Mouse (Mus musculus): ENCODE data around the gene Zbtb22. TPM values are rescaled to one million over a fixed set of nuclear protein-coding genes. Genes with fewer than 3 reads are reported as not detected.

Gene Zbtb22
- polyA plus RNA-seq, 1 experiment from 2014 or later, result 16.8 TPM

DNA sequence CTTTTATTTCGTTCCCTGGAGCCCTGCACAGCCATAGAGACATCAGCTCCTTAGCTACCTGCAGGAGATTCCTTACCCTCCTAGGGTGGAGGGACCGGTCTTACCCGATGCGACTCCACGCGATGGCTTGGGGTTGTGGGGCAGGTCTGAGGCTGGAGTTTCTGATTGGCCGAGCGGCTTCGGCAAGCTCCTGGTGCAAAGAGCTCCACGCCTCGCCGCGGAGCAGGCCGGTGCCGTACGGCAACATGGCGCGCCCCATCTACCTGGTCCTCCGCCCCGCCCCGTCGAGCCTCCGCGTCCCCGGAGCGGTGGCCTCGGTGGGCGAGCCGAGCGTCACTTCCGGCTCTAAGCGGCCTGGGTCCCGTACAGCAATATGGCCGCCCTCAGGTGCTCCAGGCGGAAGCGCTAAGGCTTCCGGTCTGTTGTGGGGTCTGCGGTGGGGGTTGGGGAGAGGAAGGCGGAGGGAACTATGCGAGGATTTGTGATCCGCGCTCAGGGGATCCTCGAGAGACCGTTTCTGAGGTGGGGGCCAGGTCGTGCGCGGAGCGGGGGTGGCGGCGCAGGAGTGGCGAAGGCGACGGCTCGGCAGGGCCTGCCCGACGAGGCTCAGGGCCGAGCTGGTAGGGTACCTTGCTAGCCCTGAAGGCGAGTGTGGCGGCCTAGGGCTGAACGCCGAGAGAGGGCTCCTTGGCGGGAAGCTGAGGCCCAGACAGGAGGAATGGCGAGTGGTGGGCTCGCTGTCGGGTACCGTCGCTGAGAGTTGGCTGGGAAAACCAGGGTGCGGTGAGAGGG lies 6.4 kb upstream of the Zbtb22 start, which contains the start of gene Daxx:
TSS of gene Daxx (plus strand) at position 338 of the 792 bp plus-strand sequence.
- peak within 1 kb of the TSS; percentile 79 for H3K4me3 ChIP-seq
- peaks cover 43% of the 10 kb centered on the region for H3K4me1 ChIP-seq (replicated peaks)
- peaks cover 35% of the 10 kb centered on the region for H3K36me3 ChIP-seq
- peak within 1 kb of the TSS; percentile 95 for H3K27ac ChIP-seq
- ATAC-seq (ENCODE audit: low FRiP score), result peak; percentile 96
- H3K9ac ChIP-seq, result peak within 1 kb of the TSS; percentile 92
- no peaks in the 10 kb centered on the region for H3K9me3 ChIP-seq
- H3K27me3 ChIP-seq, result no peaks in the 10 kb centered on the region
- under 1% methylated on average over 68 of the region's 68 CpGs for WGBS
- H3K4me2 ChIP-seq, result peak within 1 kb of the TSS; percentile 92

DNA sequence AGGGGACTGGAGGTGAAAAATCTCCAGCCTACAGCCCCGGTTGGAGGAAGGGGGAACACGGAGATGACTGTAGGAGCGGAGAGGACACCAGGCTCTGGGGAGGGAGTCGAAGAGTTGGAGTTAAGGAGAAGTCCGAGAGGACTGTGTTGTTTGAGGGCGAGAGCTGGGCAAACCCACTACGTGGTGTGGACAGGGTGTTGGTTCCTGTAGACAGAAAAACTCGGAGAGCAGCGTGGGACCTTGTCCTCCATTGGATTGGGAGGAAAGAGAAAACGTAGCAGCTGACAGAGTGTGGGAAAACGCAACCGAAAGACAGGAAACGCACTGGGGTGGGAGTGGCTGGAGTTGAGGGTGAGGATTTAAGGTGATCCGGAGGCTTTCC lies 5.8 kb upstream of the Zbtb22 start:
- Histone ChIP-seq H3K4me1 (replicated peaks) (peaks cover 48% of the 10 kb centered on the region), H3K9me3 (no peaks in the 10 kb centered on the region), H3K4me2 (peak overlapping the region; percentile 92), H3K36me3 (peaks cover 41% of the 10 kb centered on the region), H3K27me3 (no peaks in the 10 kb centered on the region), H3K4me3 (peak overlapping the region; percentile 79), H3K9ac (peak overlapping the region; percentile 92), H3K27ac (peak overlapping the region; percentile 89)
- ATAC-seq (ENCODE audit: low FRiP score), result no peak; the same call in 1 of the 2 replicates
- WGBS, result 2% methylated on average over 14 of the region's 14 CpGs

DNA sequence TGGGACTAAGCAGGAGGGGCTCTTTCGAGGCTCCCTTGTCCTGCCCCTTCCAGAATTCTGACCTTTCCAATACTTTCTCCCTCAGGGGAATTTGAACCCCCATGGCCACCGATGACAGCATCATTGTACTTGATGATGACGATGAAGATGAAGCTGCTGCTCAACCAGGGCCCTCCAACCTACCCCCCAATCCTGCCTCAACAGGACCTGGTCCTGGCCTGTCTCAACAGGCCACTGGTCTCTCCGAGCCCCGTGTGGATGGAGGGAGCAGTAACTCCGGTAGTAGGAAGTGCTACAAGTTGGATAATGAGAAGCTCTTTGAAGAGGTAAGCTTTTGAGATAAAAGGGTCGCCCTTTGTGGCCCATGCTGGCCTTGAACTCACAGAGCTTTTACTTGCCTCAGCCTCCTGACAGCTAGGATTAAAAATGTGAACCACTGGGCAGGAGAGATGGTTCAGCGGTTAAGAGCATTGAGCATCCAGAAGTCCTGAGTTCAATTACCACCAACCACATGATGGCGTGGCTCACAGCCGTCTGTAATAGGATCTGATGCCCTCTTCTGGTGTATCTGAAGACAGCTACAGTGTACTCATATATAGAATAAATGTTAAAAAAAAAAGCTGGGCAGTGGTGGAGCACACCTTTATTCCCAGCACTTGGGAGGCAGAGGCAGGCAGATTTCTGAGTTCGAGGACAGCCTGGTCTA lies 5.2 kb upstream of the Zbtb22 start:
- no peak for ATAC-seq (ENCODE audit: low FRiP score)
- Histone ChIP-seq H3K9ac (peak overlapping the region; percentile 92), H3K4me2 (peak overlapping the region; percentile 92), H3K9me3 (no peaks in the 10 kb centered on the region), H3K27me3 (no peaks in the 10 kb centered on the region), H3K36me3 (peaks cover 44% of the 10 kb centered on the region), H3K4me3 (peak overlapping the region; percentile 79), H3K4me1 (replicated peaks) (peaks cover 55% of the 10 kb centered on the region), H3K27ac (peak overlapping the region; percentile 89)
- 55% methylated on average over 11 of the region's 11 CpGs for WGBS

DNA sequence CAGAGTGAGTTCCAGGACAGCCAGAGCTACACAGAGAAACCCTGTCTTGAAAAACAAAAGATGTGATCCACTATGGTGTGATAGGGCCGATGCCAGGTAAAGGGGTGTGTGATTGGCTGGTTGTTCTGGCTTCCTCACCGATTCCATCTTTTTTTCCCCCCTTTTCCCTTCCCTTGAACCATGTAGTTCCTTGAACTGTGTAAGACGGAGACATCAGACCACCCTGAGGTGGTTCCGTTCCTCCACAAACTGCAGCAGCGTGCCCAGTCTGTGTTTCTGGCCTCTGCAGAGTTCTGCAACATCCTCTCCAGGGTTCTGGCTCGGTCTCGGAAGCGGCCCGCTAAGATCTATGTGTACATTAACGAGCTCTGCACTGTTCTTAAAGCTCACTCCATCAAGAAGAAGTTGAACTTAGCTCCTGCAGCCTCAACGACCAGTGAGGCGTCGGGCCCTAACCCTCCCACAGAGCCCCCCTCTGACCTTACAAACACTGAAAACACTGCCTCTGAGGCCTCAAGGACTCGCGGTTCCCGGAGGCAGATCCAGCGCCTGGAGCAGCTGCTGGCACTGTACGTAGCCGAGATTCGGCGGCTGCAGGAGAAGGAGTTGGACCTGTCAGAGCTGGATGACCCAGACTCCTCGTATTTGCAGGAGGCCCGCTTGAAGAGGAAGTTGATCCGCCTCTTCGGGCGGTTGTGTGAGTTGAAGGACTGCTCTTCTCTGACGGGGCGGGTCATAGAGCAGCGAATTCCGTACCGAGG lies 4.5 kb upstream of the Zbtb22 start:
- no peak overlapping the region for H3K4me2 ChIP-seq
- peaks cover 55% of the 10 kb centered on the region for H3K4me1 ChIP-seq (replicated peaks)
- H3K27me3 ChIP-seq, result no peaks in the 10 kb centered on the region
- H3K27ac ChIP-seq, result no peak overlapping the region
- H3K9ac ChIP-seq, result no peak overlapping the region
- H3K9me3 ChIP-seq, result no peaks in the 10 kb centered on the region
- WGBS, result 91% methylated on average over 31 of the region's 31 CpGs
- ATAC-seq (ENCODE audit: low FRiP score), result no peak
- no peak overlapping the region for H3K4me3 ChIP-seq
- peaks cover 44% of the 10 kb centered on the region for H3K36me3 ChIP-seq

DNA sequence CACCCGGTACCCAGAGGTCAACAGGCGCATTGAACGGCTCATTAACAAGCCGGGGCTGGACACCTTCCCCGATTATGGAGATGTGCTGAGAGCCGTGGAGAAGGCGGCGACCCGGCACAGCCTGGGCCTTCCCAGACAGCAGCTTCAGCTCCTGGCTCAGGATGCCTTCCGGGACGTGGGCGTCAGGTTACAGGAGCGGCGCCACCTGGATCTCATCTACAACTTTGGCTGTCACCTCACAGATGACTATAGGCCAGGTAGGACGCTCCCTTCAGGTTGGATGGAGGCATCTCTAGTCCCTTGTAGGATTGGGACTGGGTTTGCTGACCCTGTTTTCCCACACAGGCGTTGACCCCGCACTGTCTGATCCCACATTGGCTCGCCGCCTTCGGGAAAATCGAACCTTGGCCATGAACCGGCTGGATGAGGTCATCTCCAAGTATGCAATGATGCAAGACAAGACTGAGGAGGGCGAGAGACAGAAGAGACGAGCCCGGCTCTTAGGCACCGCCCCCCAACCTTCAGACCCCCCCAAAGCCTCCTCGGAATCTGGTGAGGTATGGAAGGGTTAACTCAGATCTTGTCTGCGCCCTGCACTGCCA lies 3.8 kb upstream of the Zbtb22 start:
- Histone ChIP-seq H3K4me2 (no peak overlapping the region), H3K9me3 (no peaks in the 10 kb centered on the region), H3K4me3 (no peak overlapping the region), H3K9ac (peak overlapping the region; percentile 8; the same call in 1 of the 2 replicates), H3K27ac (no peak overlapping the region), H3K4me1 (replicated peaks) (peaks cover 61% of the 10 kb centered on the region), H3K36me3 (peaks cover 44% of the 10 kb centered on the region), H3K27me3 (no peaks in the 10 kb centered on the region)
- no peak for ATAC-seq (ENCODE audit: low FRiP score)
- WGBS, result 91% methylated on average over 28 of the region's 28 CpGs

DNA sequence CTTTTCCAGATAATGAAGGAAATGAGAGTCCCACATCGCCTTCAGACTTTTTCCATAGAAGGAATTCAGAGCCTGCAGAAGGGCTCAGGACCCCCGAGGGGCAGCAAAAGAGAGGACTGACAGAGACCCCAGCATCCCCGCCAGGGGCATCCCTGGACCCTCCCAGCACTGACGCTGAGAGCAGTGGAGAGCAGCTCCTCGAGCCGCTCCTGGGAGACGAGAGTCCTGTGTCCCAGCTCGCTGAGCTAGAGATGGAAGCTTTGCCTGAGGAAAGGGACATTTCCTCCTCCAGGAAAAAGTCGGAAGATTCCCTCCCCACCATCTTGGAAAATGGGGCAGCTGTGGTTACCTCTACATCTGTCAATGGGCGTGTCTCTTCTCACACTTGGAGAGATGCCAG lies 2.4 kb upstream of the Zbtb22 start:
- no peak overlapping the region for H3K27ac ChIP-seq
- H3K9ac ChIP-seq, result no peak overlapping the region
- H3K4me2 ChIP-seq, result no peak overlapping the region
- no peak overlapping the region for H3K4me3 ChIP-seq
- WGBS, result 92% methylated on average over 10 of the region's 10 CpGs
- no peak for ATAC-seq (ENCODE audit: low FRiP score)
- no peaks in the 10 kb centered on the region for H3K9me3 ChIP-seq
- H3K27me3 ChIP-seq, result peaks cover 5% of the 10 kb centered on the region
- H3K4me1 ChIP-seq (replicated peaks), result peaks cover 65% of the 10 kb centered on the region
- H3K36me3 ChIP-seq, result peaks cover 55% of the 10 kb centered on the region

DNA sequence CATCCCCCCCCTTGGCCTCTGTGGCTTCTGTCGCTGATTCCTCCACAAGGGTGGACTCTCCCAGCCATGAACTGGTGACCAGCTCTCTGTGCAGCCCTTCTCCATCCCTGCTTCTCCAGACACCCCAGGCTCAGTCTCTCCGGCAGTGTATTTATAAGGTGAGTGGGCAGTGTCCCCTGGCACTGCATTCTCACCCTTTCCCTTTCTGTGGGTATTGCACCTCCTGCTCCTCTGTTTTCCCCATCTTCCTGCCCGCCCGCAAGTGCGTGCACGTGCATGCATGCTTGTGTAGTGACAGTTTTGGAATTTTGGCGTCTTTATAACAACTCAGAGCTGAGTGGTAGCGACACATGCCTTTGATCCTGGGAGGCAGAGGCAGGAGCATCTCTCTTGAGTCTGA lies 1.8 kb upstream of the Zbtb22 start:
- ATAC-seq (ENCODE audit: low FRiP score), result no peak
- 97% methylated on average over 8 of the region's 8 CpGs for WGBS
- Histone ChIP-seq H3K9me3 (no peaks in the 10 kb centered on the region), H3K4me2 (no peak overlapping the region), H3K4me3 (no peak overlapping the region), H3K27me3 (peaks cover 11% of the 10 kb centered on the region), H3K36me3 (peaks cover 55% of the 10 kb centered on the region), H3K4me1 (replicated peaks) (peaks cover 70% of the 10 kb centered on the region), H3K9ac (0 out of 2 replicates have a peak overlapping the region, but pooled peaks have one; percentile 35), H3K27ac (no peak overlapping the region)

DNA sequence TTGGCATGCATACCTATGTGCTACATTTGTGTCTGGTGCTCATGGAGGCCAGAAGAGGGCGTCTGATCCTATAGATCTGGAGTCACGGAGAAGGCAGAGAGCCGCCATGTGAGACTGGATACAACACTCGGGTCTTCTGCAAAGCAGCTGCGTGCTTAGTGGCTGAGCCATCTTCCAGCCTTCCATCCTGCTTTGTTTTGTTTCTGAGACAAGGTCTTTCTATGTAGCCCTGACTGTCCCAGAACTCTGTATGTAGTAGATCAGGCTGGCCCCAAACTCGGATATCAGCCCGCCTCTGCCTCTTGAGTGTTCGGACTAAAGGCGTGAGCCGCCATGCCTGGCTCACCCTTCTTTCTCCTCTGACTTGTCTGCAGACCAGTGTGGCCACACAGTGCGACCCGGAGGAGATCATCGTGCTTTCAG lies 724 bp upstream of the Zbtb22 start:
- H3K4me2 ChIP-seq, result peak overlapping the region; percentile 63
- 68% methylated on average over 13 of the region's 13 CpGs for WGBS
- peaks cover 55% of the 10 kb centered on the region for H3K36me3 ChIP-seq
- peak overlapping the region; percentile 67 for H3K9ac ChIP-seq
- H3K4me1 ChIP-seq (replicated peaks), result peaks cover 78% of the 10 kb centered on the region
- peaks cover 14% of the 10 kb centered on the region for H3K27me3 ChIP-seq
- H3K27ac ChIP-seq, result no peak overlapping the region
- ATAC-seq (ENCODE audit: low FRiP score), result no peak
- H3K9me3 ChIP-seq, result no peaks in the 10 kb centered on the region
- H3K4me3 ChIP-seq, result peak overlapping the region; percentile 51

DNA sequence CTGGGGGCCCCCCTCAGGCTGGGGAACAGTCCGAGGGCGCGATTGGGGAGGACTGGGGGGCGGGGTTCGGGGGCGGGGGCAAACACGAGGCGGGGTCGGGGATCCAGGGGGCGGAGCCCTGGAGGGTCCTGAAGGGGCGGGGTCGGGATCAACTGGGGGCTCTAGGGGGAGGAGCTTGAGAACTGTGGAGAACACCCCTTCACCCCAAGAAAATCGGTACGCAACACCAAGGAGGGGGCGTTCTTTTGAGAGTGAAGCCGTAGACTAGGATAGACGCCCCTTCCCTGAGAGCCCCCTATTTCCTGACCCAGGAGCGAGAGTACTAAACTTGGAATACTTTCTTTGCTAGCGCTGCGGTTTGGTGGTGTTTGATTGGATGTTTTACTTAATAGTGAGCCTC lies 590 bp downstream of the Zbtb22 start:
- H3K27me3 ChIP-seq, result peaks cover 14% of the 10 kb centered on the region
- H3K4me3 ChIP-seq, result peak overlapping the region; percentile 51
- ATAC-seq (ENCODE audit: low FRiP score), result peak; percentile 36
- peak overlapping the region; percentile 83 for H3K27ac ChIP-seq
- H3K9me3 ChIP-seq, result no peaks in the 10 kb centered on the region
- under 1% methylated on average over 15 of the region's 20 CpGs for WGBS
- H3K36me3 ChIP-seq, result peaks cover 48% of the 10 kb centered on the region
- peak overlapping the region; percentile 63 for H3K4me2 ChIP-seq
- H3K9ac ChIP-seq, result peak overlapping the region; percentile 67
- H3K4me1 ChIP-seq (replicated peaks), result peaks cover 78% of the 10 kb centered on the region

DNA sequence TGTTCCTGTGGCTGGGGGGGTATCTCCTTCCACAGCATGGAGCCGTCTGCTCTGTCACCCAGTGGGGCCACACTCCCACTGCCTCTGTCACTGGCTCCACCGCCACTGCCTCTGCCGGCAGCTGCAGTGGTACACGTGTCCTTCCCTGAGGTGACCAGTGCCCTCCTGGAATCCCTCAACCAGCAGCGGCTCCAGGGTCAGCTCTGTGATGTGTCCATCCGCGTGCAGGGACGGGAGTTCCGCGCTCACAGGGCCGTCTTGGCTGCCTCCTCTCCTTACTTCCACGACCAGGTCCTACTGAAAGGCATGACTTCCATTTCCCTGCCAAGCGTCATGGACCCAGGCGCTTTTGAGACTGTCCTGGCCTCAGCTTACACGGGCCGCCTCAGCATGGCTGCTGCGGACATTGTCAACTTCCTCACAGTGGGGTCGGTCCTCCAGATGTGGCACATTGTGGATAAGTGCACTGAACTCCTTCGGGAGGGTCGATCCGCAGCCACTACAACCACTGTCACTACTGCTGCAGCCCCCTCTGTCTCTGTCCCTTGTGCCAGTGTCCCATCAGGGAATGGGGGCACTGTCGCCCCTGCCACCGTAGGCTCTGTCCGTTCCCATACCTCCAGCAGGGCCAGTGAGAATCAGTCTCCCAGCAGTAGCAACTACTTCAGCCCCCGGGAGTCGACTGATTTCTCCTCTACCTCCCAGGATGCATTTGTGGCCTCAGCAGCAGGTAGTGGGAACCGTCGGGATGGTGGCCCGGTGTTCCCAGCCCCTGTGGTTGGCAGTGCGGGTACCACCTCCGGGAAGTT lies 1.3 kb downstream of the Zbtb22 start:
- Histone ChIP-seq H3K4me1 (replicated peaks) (peaks cover 73% of the 10 kb centered on the region), H3K4me2 (peak overlapping the region; percentile 63), H3K27ac (no peak overlapping the region), H3K9me3 (no peaks in the 10 kb centered on the region), H3K4me3 (peak overlapping the region; percentile 51), H3K9ac (peak overlapping the region; percentile 67), H3K36me3 (peaks cover 40% of the 10 kb centered on the region), H3K27me3 (peaks cover 14% of the 10 kb centered on the region)
- no peak for ATAC-seq (ENCODE audit: low FRiP score)
- WGBS, result 74% methylated on average over 31 of the region's 31 CpGs

DNA sequence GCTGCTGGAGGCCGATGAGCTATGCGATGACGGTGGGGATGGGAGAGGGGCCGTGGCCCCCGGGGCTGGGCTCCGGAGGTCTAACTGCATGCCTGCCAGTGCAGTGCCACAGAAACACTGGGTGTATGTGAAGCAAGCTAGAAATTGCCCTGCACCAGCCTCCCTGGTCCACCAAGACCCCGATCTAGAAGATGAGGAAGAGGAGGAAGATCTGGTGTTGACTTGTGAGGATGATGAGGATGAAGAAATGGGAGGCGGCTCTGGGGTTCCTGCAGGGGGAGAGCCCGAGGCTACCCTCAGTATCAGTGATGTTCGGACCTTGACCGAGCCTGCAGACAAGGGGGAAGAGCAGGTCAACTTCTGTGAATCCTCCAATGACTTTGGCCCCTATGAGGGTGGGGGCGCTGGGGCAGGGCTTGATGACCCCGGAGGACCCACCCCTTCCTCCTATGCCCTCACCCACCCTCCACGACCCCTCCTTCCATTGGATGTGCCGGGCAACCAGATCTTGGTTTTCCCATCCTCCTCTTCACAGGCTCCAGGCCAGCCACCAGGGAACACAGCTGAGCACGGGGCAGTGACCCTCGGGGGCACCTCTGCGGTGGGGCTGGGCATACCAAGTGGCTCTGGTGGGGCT lies 2.1 kb downstream of the Zbtb22 start:
- 85% methylated on average over 18 of the region's 18 CpGs for WGBS
- Histone ChIP-seq H3K27me3 (peaks cover 14% of the 10 kb centered on the region), H3K9me3 (no peaks in the 10 kb centered on the region), H3K4me2 (peak overlapping the region; percentile 63; the same call in 1 of the 2 replicates), H3K4me3 (peak overlapping the region; percentile 51; the same call in 1 of the 2 replicates), H3K4me1 (replicated peaks) (peaks cover 69% of the 10 kb centered on the region), H3K36me3 (peaks cover 34% of the 10 kb centered on the region), H3K9ac (peak overlapping the region; percentile 67; the same call in 1 of the 2 replicates), H3K27ac (no peak overlapping the region)
- ATAC-seq (ENCODE audit: low FRiP score), result no peak

Data from hindbrain, embryonic 13.5 days (tissue).